In genomic region chr9:115936350-115936749, GRCm38 (mm10) we compare ENCODE assay signal across 12 mouse cellular contexts. TPM values are rescaled to one million over a fixed set of nuclear protein-coding genes. Genes with fewer than 3 reads are reported as not detected.
"Had no signal": no experiment of that assay in that cellular context is flagged by ENCODE, and none has a peak within 500 bp of the region (broad histone marks: within the 10 kb centered on the region; RNA-seq: fewer than 3 reads in every experiment).

No protein-coding gene starts in this region.

- DNase-seq: liver, postnatal 0 days; lung, adult 2 months; lung, postnatal 4 days; right cerebral cortex, postnatal 14 days; thymus, adult 2 months; thymus, postnatal 25 days; thymus, postnatal 4 days had no signal

- ATAC-seq: liver, postnatal 0 days; lung, postnatal 0 days; midbrain, embryonic 13.5 days; midbrain, embryonic 15.5 days had no signal

RNA-seq across cellular contexts. Expression of gene Gadl1, which starts 27.1 kb away (rescaled TPM):
- total RNA-seq: monocyte, adult 5-6 weeks; neutrophil, adult 5-6 weeks had no signal
